Mouse (Mus musculus) kidney, embryonic 14.5 days (tissue): Measurements from ENCODE around the gene Ss18l1. TPM values are rescaled to one million over a fixed set of nuclear protein-coding genes. Genes with fewer than 3 reads are reported as not detected.

Experiments used
- ATAC-seq: fragments of 200-750 bp; cut with Nextera tagmentation; 2 replicates; pipeline ENCODE4 v1.8.0; 2017; ENCODE audit warnings: moderate number of reproducible peaks, mild to moderate bottlenecking, moderate TSS enrichment, moderate library complexity; ENCODE audit not compliant: low FRiP score, low TSS enrichment
- H3K27ac ChIP-seq: fragments of 300-500 bp; sonication (generic); 2 replicates; pipeline ENCODE4 v1.5.1; 2014; ENCODE audit warnings: low read depth, mild to moderate bottlenecking, low read length, moderate library complexity, mixed read lengths
- H3K27me3 ChIP-seq: fragments of 300-500 bp; sonication (generic); 2 replicates; pipeline ENCODE4 v1.6.1; 2014; ENCODE audit warnings: mild to moderate bottlenecking, low read length; ENCODE audit not compliant: control insufficient read depth, insufficient read depth
- H3K36me3 ChIP-seq: fragments of 300-500 bp; sonication (generic); 2 replicates; pipeline ENCODE4 v1.6.1; 2014; ENCODE audit warnings: low read length, mixed read lengths; ENCODE audit not compliant: control insufficient read depth, insufficient read depth
- H3K4me1 ChIP-seq: fragments of 300-500 bp; sonication (generic); 2 replicates; pipeline ENCODE4 v1.6.1; 2014; ENCODE audit warnings: low read length, mixed read lengths; ENCODE audit not compliant: control insufficient read depth, insufficient read depth
- H3K4me2 ChIP-seq: fragments of 300-500 bp; sonication (generic); replicated peaks from 2 replicates; pipeline ENCODE4 v1.6.1; 2014; ENCODE audit warnings: low read depth, mild to moderate bottlenecking, low read length
- H3K4me3 ChIP-seq: fragments of 300-500 bp; sonication (generic); 2 replicates; pipeline ENCODE4 v1.5.1; 2014; ENCODE audit warnings: mild to moderate bottlenecking, low read length
- H3K9ac ChIP-seq: fragments of 300-500 bp; sonication (generic); 2 replicates; pipeline ENCODE4 v1.6.1; 2014; ENCODE audit warnings: low read depth, mild to moderate bottlenecking, low read length, moderate library complexity
- H3K9me3 ChIP-seq: fragments of 300-500 bp; sonication (generic); 2 replicates; pipeline ENCODE4 v1.6.1; 2016; ENCODE audit warnings: low read length; ENCODE audit not compliant: control insufficient read depth
- WGBS: fragments of 180-500 bp; shearing (Covaris S2); extraction: QIAGEN DNeasy Blood & Tissue Kit; methylation state at CpG from one replicate; pipeline ENCODE4 v1.1.7; 2014; 5-methylcytosine and 5-hydroxymethylcytosine counted together
- polyA plus RNA-seq: library from polyadenylated mRNA; unstranded; fragments of >200 nt; fragmentation: Nextera tagmentation; extraction: Ambion mirVana; gene quantifications from 2 replicates; pipeline ENCODE4 v1.2.1, GENCODE M21; 2014

Gene Ss18l1
- polyA plus RNA-seq, 1 experiment from 2014 or later, result 6.9 TPM

DNA sequence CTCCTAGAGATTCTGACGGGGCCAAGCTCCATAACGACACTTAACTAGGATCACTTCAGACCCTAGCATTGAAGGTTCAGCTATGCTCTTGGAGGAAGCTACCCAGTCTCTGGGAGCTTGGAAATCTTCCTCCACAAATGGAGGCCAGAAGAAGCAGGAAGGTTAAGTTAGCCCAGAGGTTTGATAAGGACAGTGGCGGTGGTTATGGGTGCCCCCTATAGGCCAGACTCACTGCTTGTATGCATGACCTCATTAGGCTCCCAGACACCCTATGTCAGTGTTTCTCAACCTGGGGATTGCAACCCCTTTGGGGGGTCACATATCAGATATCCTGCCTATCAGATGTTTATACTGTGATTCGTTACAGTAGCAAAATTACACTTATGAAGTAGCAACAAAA, 64.8 kb downstream of the Ss18l1 start:
- H3K9ac ChIP-seq, result no peak overlapping the region
- H3K4me1 ChIP-seq, result peaks cover 7% of the 10 kb centered on the region; the same call in 1 of the 2 replicates
- ATAC-seq, result no peak
- peaks cover 42% of the 10 kb centered on the region for H3K27me3 ChIP-seq
- H3K36me3 ChIP-seq, result no peaks in the 10 kb centered on the region
- H3K27ac ChIP-seq, result no peak overlapping the region
- WGBS, result 70% methylated on average over 4 of the region's 4 CpGs
- no peak overlapping the region for H3K4me3 ChIP-seq
- H3K9me3 ChIP-seq, result no peaks in the 10 kb centered on the region
- H3K4me2 ChIP-seq, result no peak overlapping the region

DNA sequence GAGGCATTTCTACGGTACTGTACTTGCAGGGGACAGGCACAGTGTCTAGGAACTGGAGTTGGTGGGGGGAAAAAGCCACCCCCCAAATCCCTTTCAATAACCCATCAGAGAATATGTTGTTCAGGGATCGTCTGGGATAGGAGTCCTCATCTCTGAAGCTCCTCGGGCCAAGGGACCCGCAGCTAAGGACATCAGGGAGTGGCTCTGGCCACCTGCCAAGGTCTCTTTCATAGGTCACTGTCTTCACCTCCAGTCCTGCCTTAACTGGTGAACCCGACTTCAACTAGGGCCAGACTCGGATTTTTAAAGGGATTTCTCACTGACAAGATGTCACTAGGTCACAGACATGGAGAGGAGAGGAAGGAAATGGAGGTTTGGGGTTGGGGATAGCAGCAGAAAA, 66.0 kb downstream of the Ss18l1 start:
- Histone ChIP-seq H3K27ac (no peak overlapping the region), H3K27me3 (peaks cover 30% of the 10 kb centered on the region), H3K4me3 (no peak overlapping the region), H3K9ac (no peak overlapping the region), H3K4me2 (no peak overlapping the region), H3K4me1 (peaks cover 7% of the 10 kb centered on the region; the same call in 1 of the 2 replicates), H3K9me3 (no peaks in the 10 kb centered on the region), H3K36me3 (no peaks in the 10 kb centered on the region)
- no peak for ATAC-seq
- WGBS, result 57% methylated on average over 6 of the region's 6 CpGs

DNA sequence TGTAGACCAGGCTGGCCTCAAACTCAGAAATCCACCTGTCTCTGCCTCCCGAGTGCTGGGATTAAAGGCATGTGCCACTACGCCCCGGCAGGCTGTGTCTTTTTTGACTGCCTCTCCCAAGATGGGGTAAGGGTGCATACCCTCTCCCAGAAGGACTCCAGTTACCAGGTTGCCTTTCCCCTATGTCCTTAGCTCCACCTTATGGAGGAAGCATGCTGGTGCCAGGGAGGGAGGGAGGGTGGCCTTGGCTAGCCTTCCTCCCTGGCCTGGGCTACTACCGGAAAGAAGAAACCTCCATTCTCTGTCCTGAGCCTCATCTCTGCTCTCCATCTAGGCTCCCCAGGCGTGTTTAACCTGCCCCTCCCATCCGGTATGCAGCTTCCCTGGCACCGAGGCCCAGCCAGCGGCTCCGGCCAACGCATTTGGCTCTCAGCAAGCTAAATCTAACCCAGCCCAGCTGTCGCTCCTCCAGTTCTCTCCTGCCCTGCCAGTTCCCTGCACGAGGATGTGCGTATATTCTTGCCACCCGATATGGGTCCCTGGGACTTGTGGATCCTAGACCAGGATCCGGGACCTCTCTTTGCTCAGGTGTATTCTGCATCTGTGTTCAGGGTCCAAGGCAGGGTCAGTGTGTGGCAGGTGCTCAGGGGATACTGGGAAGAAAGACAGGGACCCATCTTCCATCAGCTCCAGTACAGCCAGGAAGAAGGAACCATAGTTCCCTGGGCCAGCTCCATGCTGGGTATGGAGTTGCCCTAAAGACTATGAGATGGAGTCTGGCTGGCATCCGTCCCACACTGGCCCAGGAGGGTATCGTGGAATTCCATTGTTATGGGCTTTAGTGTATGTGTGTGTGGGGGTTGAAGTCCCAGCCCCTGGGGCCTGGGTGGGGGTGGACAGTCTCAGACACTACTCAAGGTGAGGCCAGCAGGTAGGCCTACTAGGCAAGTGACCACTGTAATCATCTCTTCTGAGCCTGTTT, 71.9 kb downstream of the Ss18l1 start:
- no peaks in the 10 kb centered on the region for H3K9me3 ChIP-seq
- H3K27ac ChIP-seq, result no peak overlapping the region
- no peak overlapping the region for H3K4me2 ChIP-seq
- no peaks in the 10 kb centered on the region for H3K27me3 ChIP-seq
- ATAC-seq, result no peak
- no peaks in the 10 kb centered on the region for H3K36me3 ChIP-seq
- 56% methylated on average over 17 of the region's 17 CpGs for WGBS
- no peak overlapping the region for H3K4me3 ChIP-seq
- no peak overlapping the region for H3K9ac ChIP-seq
- peaks cover 11% of the 10 kb centered on the region for H3K4me1 ChIP-seq

DNA sequence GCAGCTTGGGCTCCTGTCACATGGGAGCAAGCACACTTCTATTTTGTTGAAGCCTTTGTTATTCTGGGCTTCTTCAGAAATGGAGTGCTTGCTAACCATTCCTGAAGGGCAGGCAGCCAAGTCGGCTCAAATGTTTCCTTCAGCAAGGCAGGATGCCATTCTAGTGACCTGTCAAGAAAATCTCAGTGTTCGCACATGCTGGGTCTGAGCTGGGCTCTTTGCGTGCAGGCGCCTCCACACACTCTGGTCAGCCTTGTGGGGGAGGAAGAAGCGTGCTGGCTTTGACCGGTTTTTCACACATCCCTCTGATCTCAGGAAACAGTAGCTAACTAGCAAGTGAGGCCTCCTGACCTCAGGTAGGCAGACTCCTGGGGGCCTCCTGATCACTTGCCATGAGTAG, 73.0 kb downstream of the Ss18l1 start:
- Histone ChIP-seq H3K4me2 (no peak overlapping the region), H3K4me1 (peaks cover 15% of the 10 kb centered on the region), H3K36me3 (no peaks in the 10 kb centered on the region), H3K9me3 (no peaks in the 10 kb centered on the region), H3K27me3 (no peaks in the 10 kb centered on the region), H3K9ac (no peak overlapping the region), H3K27ac (no peak overlapping the region), H3K4me3 (no peak overlapping the region)
- no peak for ATAC-seq
- WGBS, result 10% methylated on average over 6 of the region's 6 CpGs

DNA sequence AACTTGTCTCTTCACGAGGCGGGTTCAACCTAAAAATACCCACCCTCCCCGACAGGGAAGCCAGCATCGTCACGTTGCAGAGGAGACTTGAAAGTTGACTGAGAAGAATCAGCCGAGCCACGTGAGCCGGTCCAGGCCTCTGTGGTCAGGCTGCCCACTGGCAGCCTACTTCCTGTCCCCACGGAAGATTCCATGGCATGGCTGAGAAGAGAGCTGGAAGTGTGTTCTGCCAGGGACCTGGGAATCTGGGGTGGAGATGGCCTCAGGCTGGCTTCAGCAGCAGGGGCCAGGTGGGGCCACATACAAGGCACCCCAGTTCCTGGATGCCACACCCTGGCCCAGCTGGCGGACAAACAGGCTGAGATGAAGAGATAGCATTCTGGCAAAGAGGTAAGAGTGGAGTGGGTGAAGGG, 73.8 kb downstream of the Ss18l1 start:
- H3K4me1 ChIP-seq, result peaks cover 16% of the 10 kb centered on the region
- no peaks in the 10 kb centered on the region for H3K9me3 ChIP-seq
- no peaks in the 10 kb centered on the region for H3K27me3 ChIP-seq
- H3K4me2 ChIP-seq, result no peak overlapping the region
- no peaks in the 10 kb centered on the region for H3K36me3 ChIP-seq
- 74% methylated on average over 10 of the region's 10 CpGs for WGBS
- ATAC-seq, result no peak
- H3K27ac ChIP-seq, result no peak overlapping the region
- no peak overlapping the region for H3K4me3 ChIP-seq
- no peak overlapping the region for H3K9ac ChIP-seq

DNA sequence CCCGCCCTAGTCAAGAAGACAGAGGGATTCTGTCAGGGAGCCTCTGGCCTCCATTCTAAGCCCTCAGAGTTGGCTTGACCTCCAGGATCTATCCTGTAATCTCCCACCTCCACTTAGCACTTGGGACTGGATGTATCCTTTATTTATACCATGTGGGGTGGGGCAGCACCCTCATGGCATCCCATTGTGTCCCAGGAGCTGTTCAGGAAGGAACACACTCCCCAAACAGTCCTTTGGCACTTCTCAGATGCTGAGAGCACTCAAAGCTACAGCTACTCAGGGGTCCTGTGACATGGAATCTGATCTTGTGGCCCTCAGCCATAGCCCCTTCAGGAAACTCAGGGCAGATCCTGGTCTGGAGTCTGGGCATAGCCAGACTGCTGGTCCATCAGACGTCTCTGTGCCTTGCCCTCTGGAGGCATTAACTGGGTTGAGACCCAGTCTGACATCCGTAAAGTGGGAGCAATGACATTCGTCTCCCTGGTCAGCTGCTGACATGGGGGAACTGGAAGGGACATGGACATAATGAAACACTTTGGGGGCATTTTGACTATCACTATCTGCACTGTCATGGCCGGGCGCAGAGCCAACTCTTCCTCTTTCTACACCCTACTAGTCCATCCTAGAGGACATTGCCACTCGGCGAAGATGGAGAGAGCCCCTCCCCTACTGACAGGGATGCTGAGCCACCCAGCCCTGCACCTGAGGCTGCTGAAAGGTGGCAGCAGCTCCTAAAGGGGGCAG, 74.6 kb downstream of the Ss18l1 start:
- H3K36me3 ChIP-seq, result no peaks in the 10 kb centered on the region
- WGBS, result 75% methylated on average over 8 of the region's 8 CpGs
- H3K4me1 ChIP-seq, result peaks cover 16% of the 10 kb centered on the region
- H3K27me3 ChIP-seq, result no peaks in the 10 kb centered on the region
- H3K4me2 ChIP-seq, result no peak overlapping the region
- no peak for ATAC-seq
- H3K27ac ChIP-seq, result no peak overlapping the region
- H3K4me3 ChIP-seq, result no peak overlapping the region
- no peaks in the 10 kb centered on the region for H3K9me3 ChIP-seq
- H3K9ac ChIP-seq, result no peak overlapping the region

DNA sequence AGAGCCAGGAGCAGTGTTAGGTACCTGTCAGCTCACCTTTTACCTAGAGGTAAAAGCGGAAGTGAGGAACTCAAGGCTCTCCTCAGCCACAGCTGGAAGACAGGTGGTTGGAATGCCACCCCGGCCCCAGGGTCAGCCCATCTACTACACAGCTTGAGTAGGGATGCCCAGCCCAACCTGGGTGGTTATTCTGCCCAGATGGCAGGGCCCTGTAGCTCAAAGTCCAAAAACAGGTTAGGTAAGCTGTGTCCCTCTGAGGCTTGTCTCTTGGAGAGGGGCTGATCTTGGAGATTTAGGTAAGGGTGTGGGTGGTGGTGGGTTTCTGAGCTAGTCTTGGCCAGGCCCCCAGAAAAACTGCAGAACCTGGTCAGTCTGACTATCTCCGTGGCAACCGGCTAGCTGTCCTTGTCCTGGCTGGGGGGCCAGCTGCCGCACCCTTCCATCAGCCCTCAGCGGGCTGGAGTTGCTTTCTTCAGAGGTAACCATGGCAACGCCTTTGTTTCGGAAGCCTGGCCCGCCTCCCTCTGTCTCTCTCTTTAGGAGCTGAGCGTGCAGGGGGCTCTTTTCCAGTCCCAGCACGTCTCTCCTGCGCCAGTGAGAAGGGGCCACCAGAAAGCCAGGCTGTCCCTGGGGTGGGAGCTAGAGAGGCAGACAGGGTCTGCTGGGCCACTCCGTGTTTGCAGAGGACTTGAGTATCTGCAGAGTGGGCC, 75.3 kb downstream of the Ss18l1 start:
- 12% methylated on average over 13 of the region's 13 CpGs for WGBS

DNA sequence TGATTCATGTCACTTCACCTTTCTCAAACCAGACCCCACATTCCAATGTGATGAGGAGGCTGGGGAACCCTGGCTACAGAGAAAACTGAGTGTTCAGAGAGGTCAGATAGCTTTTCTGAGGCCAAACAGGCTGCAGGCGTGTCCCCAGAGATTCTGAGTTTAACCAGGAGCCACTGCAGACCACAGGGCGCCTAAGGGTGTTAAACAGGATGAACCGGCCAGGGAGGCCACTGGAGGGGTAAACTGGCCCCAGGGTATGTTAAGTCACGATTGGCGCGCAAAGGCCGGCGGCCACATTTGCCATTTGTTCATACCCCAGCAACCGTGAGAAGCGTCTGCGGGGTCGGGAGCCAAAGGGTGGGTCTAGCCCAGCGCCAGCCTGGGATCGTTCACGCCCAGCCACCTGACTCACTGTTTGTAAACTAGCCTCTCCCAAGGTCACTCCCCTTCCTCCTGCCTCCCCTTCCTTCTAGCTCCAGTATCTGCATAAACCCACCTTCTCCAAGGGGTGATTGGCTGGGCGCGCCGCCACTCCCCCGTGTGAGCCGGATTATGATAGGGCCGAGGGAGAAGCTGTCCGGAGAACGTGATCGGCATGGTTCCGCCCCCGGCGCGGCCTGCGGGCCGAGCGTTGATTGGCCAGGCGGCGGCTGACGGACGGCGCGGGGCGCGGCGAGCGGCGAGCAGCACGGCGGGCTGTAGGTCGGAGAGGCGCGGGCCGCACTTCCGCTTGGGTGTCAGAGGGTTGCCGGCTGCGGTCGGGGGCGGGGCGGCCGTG, 76.5 kb downstream of the Ss18l1 start, which contains the start of gene Osbpl2:
Gene Osbpl2, plus strand, starts transcription at position 646 of the 778 bp plus-strand sequence.
- Histone ChIP-seq H3K27ac (peak within 1 kb of the TSS; percentile 1; the same call in 1 of the 2 replicates), H3K9ac (peak within 1 kb of the TSS; percentile 81), H3K4me1 (peaks cover 16% of the 10 kb centered on the region), H3K9me3 (peaks cover 2% of the 10 kb centered on the region; the same call in 1 of the 2 replicates), H3K4me2 (peak within 1 kb of the TSS; percentile 62), H3K4me3 (peak within 1 kb of the TSS; percentile 84), H3K27me3 (no peaks in the 10 kb centered on the region), H3K36me3 (no peaks in the 10 kb centered on the region; the same call in 1 of the 2 replicates)
- peak; percentile 99 for ATAC-seq
- WGBS, result under 1% methylated on average over 55 of the region's 55 CpGs

More for the DNA sequence above, 75.3 kb downstream of the Ss18l1 start:
- Histone ChIP-seq H3K4me1 (peaks cover 16% of the 10 kb centered on the region), H3K27me3 (no peaks in the 10 kb centered on the region), H3K9ac (no peak overlapping the region; the same call in 1 of the 2 replicates), H3K27ac (no peak overlapping the region), H3K4me2 (no peak overlapping the region), H3K4me3 (no peak overlapping the region), H3K36me3 (no peaks in the 10 kb centered on the region), H3K9me3 (no peaks in the 10 kb centered on the region)
- ATAC-seq, result no peak
